In the genomic region with DNA sequence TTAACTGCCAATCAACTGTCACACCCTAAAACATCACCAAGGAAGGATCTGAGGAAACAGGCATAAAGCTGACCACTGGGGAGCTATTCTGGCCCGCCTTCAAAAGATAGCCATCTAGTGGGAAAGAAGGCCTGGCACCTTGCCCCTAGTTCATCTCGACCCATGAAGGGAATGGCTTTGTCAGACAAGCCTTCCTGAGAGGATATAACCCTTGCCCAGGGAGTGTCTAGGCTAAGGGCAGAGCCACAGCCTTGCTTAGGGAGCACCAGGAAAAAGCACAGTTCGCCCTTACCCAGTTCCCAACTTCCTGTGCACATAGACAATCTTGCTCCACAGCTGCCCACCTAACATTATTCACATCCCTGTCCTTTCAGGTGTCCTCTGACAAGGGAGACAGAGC, we compare ENCODE assay signal across 8 mouse cellular contexts. TPM values are rescaled to one million over a fixed set of nuclear protein-coding genes. Genes with fewer than 3 reads are reported as not detected.
DNase-seq lines count a peak whose midpoint lies in the region; ATAC-seq and TF ChIP-seq lines count a peak whose summit lies in the region.

No protein-coding gene starts in this region.

- no peak for ATAC-seq in forebrain, embryonic 14.5 days
- no peak for ATAC-seq in midbrain, embryonic 16.5 days

- H3K9ac ChIP-seq in CH12.LX (ENCODE audit: insufficient read depth, low read depth), result peak overlapping the region; percentile 80; the same call in 1 of the 2 replicates
- H3K9ac ChIP-seq in forebrain, embryonic 14.5 days (ENCODE audit: low read length), result peak overlapping the region; percentile 81
- peak overlapping the region; percentile 75 for H3K9ac ChIP-seq in midbrain, embryonic 16.5 days (ENCODE audit: low read depth, low read length)

- H3K4me1 ChIP-seq in CH12.LX (ENCODE audit: control insufficient read depth in 1 of 2, insufficient read depth in 2 of 2), result peaks cover 15 to 34% of the 10 kb centered on the region in 2 experiments
- peaks cover 14% of the 10 kb centered on the region for H3K4me1 ChIP-seq in forebrain, embryonic 14.5 days (ENCODE audit: control insufficient read depth, insufficient read depth, low read length)
- H3K4me1 ChIP-seq in midbrain, embryonic 16.5 days (ENCODE audit: control insufficient read depth, insufficient read depth, low read length), result peaks cover 16% of the 10 kb centered on the region

- DNase-seq in 3T3-L1 (ENCODE audit: low read depth, low spot score) (peak; percentile 66), CH12.LX (ENCODE audit: extremely low read depth) (no peak)
- DNase-seq in forebrain, embryonic 14.5 days (ENCODE audit: low spot score), result no peak
- DNase-seq in kidney, postnatal 25 days, result peak; percentile 81 to 85
- DNase-seq in retina, postnatal 1 day, result no peak
- no peak for DNase-seq in right cerebral cortex, postnatal 25 days
- no peak for DNase-seq in spleen, adult 18-20 months

- in situ Hi-C loops in CH12.LX (cut with MboI; ENCODE audit: low pct_ligation_motif_present, low pct_unique_long_range_greater_than_20kb, low sequenced_read_pairs), result loop anchor here (10.0 kb wide), 1 partner anchor 49 kb away; no protein-coding TSS in a partner anchor

- H3K4me2 ChIP-seq in CH12.LX (ENCODE audit: insufficient read depth, low read depth, poor library complexity, severe bottlenecking), result peak overlapping the region; percentile 94
- H3K4me2 ChIP-seq in forebrain, embryonic 14.5 days (ENCODE audit: low read length), result peak overlapping the region; percentile 63
- peak overlapping the region; percentile 80 for H3K4me2 ChIP-seq in midbrain, embryonic 16.5 days (ENCODE audit: low read length)

- no peak for TF ChIP-seq EP300 in CH12.LX (IDR thresholded peaks at IDR 0.05; ENCODE audit: low read length)

- H3K79me2 ChIP-seq in CH12.LX (replicated peaks; ENCODE audit: control insufficient read depth, extremely low read depth, insufficient read depth, poor library complexity, severe bottlenecking), result peaks cover 14% of the 10 kb centered on the region

- TF ChIP-seq POLR2A in CH12.LX (IDR thresholded peaks at IDR 0.05; ENCODE audit: low read depth, low read length), result no peak

- WGBS in forebrain, embryonic 14.5 days, result 54% methylated on average over 3 of the region's 3 CpGs
- 28% methylated on average over 3 of the region's 3 CpGs for WGBS in midbrain, embryonic 16.5 days

- no peak for TF ChIP-seq RAD21 in CH12.LX (IDR thresholded peaks at IDR 0.05; ENCODE audit: low read depth, low read length)

- no peaks in the 10 kb centered on the region for H3K27me3 ChIP-seq in CH12.LX (replicated peaks)
- H3K27me3 ChIP-seq in forebrain, embryonic 14.5 days (replicated peaks; ENCODE audit: control insufficient read depth, insufficient read depth, low read length), result no peaks in the 10 kb centered on the region
- no peaks in the 10 kb centered on the region for H3K27me3 ChIP-seq in midbrain, embryonic 16.5 days (ENCODE audit: control insufficient read depth, insufficient read depth, low read depth, low read length)

- H3K27ac ChIP-seq in CH12.LX (ENCODE audit: insufficient read depth, low read depth), result no peak overlapping the region
- H3K27ac ChIP-seq in forebrain, embryonic 14.5 days (ENCODE audit: low read depth, low read length), result peak overlapping the region; percentile 88; the same call in 1 of the 2 replicates
- peak overlapping the region; percentile 89 for H3K27ac ChIP-seq in midbrain, embryonic 16.5 days (ENCODE audit: low read length)

- peaks cover 3% of the 10 kb centered on the region for H3K9me3 ChIP-seq in CH12.LX (replicated peaks; ENCODE audit: low read length)
- no peaks in the 10 kb centered on the region for H3K9me3 ChIP-seq in forebrain, embryonic 14.5 days (replicated peaks; ENCODE audit: control insufficient read depth, low read length)
- H3K9me3 ChIP-seq in midbrain, embryonic 16.5 days (replicated peaks; ENCODE audit: control insufficient read depth, low read length, poor library complexity, severe bottlenecking), result no peaks in the 10 kb centered on the region

- peak overlapping the region; percentile 65 to 71 (median 68) for H3K4me3 ChIP-seq in CH12.LX (replicated peaks in 1 of 3; ENCODE audit: low read depth in 2 of 3, low read length in 2 of 3, poor library complexity in 1 of 3)
- peak overlapping the region; percentile 61 for H3K4me3 ChIP-seq in forebrain, embryonic 14.5 days (ENCODE audit: low read depth, low read length)
- peak overlapping the region; percentile 50 for H3K4me3 ChIP-seq in midbrain, embryonic 16.5 days (ENCODE audit: low read depth, low read length)

- H3K36me3 ChIP-seq in CH12.LX (replicated peaks in 1 of 2; ENCODE audit: control insufficient read depth in 1 of 2, insufficient read depth in 1 of 2, low read length in 1 of 2), result peaks cover 31 to 44% of the 10 kb centered on the region in 2 experiments
- H3K36me3 ChIP-seq in forebrain, embryonic 14.5 days (ENCODE audit: control insufficient read depth, insufficient read depth, low read length), result peaks cover 35% of the 10 kb centered on the region
- H3K36me3 ChIP-seq in midbrain, embryonic 16.5 days (ENCODE audit: control insufficient read depth, insufficient read depth, low read length), result peaks cover 3% of the 10 kb centered on the region

- dilution Hi-C loops in CH12.LX (cut with MboI; ENCODE audit: extremely low pct_ligation_motif_present, extremely low pct_unique_long_range_greater_than_20kb, low sequenced_read_pairs), result no loop called here

- no peak for TF ChIP-seq CTCF in CH12.LX (conservative IDR thresholded peaks at IDR 0.05 in 1 of 2, IDR thresholded peaks at IDR 0.05 in 1 of 2; ENCODE audit: low read depth in 2 of 2, low read length in 2 of 2)

TF ChIP-seq in CH12.LX, 34 proteins besides CTCF, POLR2A, EP300 and RAD21:
- TF ChIP-seq BHLHE40 (IDR thresholded peaks at IDR 0.05; ENCODE audit: low read depth, low read length) (no peak), MAZ (IDR thresholded peaks at IDR 0.05; ENCODE audit: low read depth, low read length) (no peak), MEF2A (IDR thresholded peaks at IDR 0.05; ENCODE audit: borderline replicate concordance, low read depth, low read length) (no peak), JUN (IDR thresholded peaks at IDR 0.05; ENCODE audit: insufficient read depth, low read depth, low read length) (no peak), PAX5 (IDR thresholded peaks at IDR 0.05; ENCODE audit: low read length) (no peak), USF1 (IDR thresholded peaks at IDR 0.05; ENCODE audit: low read depth, low read length) (no peak), TBP (conservative IDR thresholded peaks at IDR 0.05; ENCODE audit: low read depth, low read length) (no peak), RCOR1 (conservative IDR thresholded peaks at IDR 0.05; ENCODE audit: low read depth, low read length) (no peak), TCF12 (IDR thresholded peaks at IDR 0.05; ENCODE audit: low read depth, low read length) (no peak), CHD2 (IDR thresholded peaks at IDR 0.05; ENCODE audit: low read length) (no peak), ZMIZ1 (IDR thresholded peaks at IDR 0.05; ENCODE audit: low read depth, low read length) (no peak), ETS1 (conservative IDR thresholded peaks at IDR 0.05; ENCODE audit: low read depth, low read length) (no peak), HCFC1 (IDR thresholded peaks at IDR 0.05; ENCODE audit: low read depth, low read length) (no peak), UBTF (IDR thresholded peaks at IDR 0.05; ENCODE audit: low read depth, low read length) (no peak), SIN3A (IDR thresholded peaks at IDR 0.05; ENCODE audit: low read length) (no peak)

RNA-seq across cellular contexts. Expression of a gene that starts 1.0 kb away (rescaled TPM):
- total RNA-seq in CH12.LX (2012; rRNA removed), result 44.3 and 47.9 TPM in 2 replicates
- total RNA-seq in CH12.LX (2014; rRNA removed), result 38.5 and 39.3 TPM in 2 replicates
- polyA plus RNA-seq in CH12.LX (2012; ENCODE audit: insufficient read length, low read depth), result 48.3 and 50.7 TPM in 2 replicates
- polyA plus RNA-seq in forebrain, embryonic 14.5 days (2014; fragmentation: Nextera tagmentation; extraction: Ambion mirVana), result 15.8 and 17.8 TPM in 2 replicates
- 20.6 and 24.7 TPM in 2 replicates for polyA plus RNA-seq in midbrain, embryonic 16.5 days (2015; fragmentation: Nextera tagmentation; extraction: Ambion mirVana)

RNA-seq across cellular contexts. Expression of a gene that starts 22.2 kb away (rescaled TPM):
- total RNA-seq in CH12.LX (2012; rRNA removed) (0.92 and 0.98 TPM in 2 replicates), CH12.LX (2014; rRNA removed) (1.8 and 2.0 TPM in 2 replicates)
- 2.8 TPM in 2 replicates for polyA plus RNA-seq in CH12.LX (2012; ENCODE audit: insufficient read length, low read depth)
- polyA plus RNA-seq in forebrain, embryonic 14.5 days (2014; fragmentation: Nextera tagmentation; extraction: Ambion mirVana), result 0.22 and 0.23 TPM in 2 replicates
- 0.53 and 0.70 TPM in 2 replicates for polyA plus RNA-seq in midbrain, embryonic 16.5 days (2015; fragmentation: Nextera tagmentation; extraction: Ambion mirVana)

RNA-seq across cellular contexts. Expression of a gene that starts 37.0 kb away (rescaled TPM):
- total RNA-seq in CH12.LX (2012; rRNA removed) (9.9 and 10.8 TPM in 2 replicates), CH12.LX (2014; rRNA removed) (3.2 and 3.5 TPM in 2 replicates)
- 10.7 and 13.1 TPM in 2 replicates for polyA plus RNA-seq in CH12.LX (2012; ENCODE audit: insufficient read length, low read depth)
- polyA plus RNA-seq in forebrain, embryonic 14.5 days (2014; fragmentation: Nextera tagmentation; extraction: Ambion mirVana), result 6.8 and 8.7 TPM in 2 replicates
- 11.3 and 11.7 TPM in 2 replicates for polyA plus RNA-seq in midbrain, embryonic 16.5 days (2015; fragmentation: Nextera tagmentation; extraction: Ambion mirVana)

RNA-seq across cellular contexts. Expression of a gene that starts 38.7 kb away (rescaled TPM):
- total RNA-seq in CH12.LX (2012; rRNA removed), result 0.55 and 0.76 TPM in 2 replicates
- 0.39 and 0.42 TPM in 2 replicates for total RNA-seq in CH12.LX (2014; rRNA removed)
- 0.14 TPM in 1 of 2 replicates, not detected in the other for polyA plus RNA-seq in CH12.LX (2012; ENCODE audit: insufficient read length, low read depth)
- polyA plus RNA-seq in forebrain, embryonic 14.5 days (2014; fragmentation: Nextera tagmentation; extraction: Ambion mirVana), result 1.3 and 1.5 TPM in 2 replicates
- 1.2 and 1.5 TPM in 2 replicates for polyA plus RNA-seq in midbrain, embryonic 16.5 days (2015; fragmentation: Nextera tagmentation; extraction: Ambion mirVana)

RNA-seq across cellular contexts. Expression of a gene that starts 44.1 kb away (rescaled TPM):
- total RNA-seq in CH12.LX (2012; rRNA removed) (7.8 and 8.2 TPM in 2 replicates), CH12.LX (2014; rRNA removed) (2.5 and 2.8 TPM in 2 replicates)
- polyA plus RNA-seq in CH12.LX (2012; ENCODE audit: insufficient read length, low read depth), result 10.5 and 11.4 TPM in 2 replicates
- polyA plus RNA-seq in forebrain, embryonic 14.5 days (2014; fragmentation: Nextera tagmentation; extraction: Ambion mirVana), result 14.7 and 21.7 TPM in 2 replicates
- 55.7 and 64.8 TPM in 2 replicates for polyA plus RNA-seq in midbrain, embryonic 16.5 days (2015; fragmentation: Nextera tagmentation; extraction: Ambion mirVana)

Comparison
In these comparisons a context has a peak if more than half of its experiments do, and no peak if none do; other contexts are left out.
1. DNase-seq: peak in 3T3-L1 (single experiment) and kidney, postnatal 25 days (2 of 2); none in CH12.LX (single experiment), forebrain, embryonic 14.5 days (single experiment), retina, postnatal 1 day (single experiment), right cerebral cortex, postnatal 25 days (single experiment) and spleen, adult 18-20 months (0 of 2).
2. Peak in every context shown above with its lines, with median percentiles within 50 percentile points of each other: H3K4me2 ChIP-seq, H3K4me3 ChIP-seq and H3K9ac ChIP-seq.